Mouse (Mus musculus) testis, adult 2 months (tissue): Measurements from ENCODE around the gene Tsg101.

Experiments
- CTCF ChIP-seq: fragments of 200-500 bp; IDR thresholded peaks from 2 replicates; pipeline ENCODE4 v1.5.1; 2012; ENCODE audit warnings: low read depth, mild to moderate bottlenecking, inconsistent platforms, low read length, moderate library complexity; ENCODE audit not compliant: control insufficient read depth, insufficient read depth, insufficient replicate concordance
- POLR2A ChIP-seq: fragments of 200-500 bp; IDR thresholded peaks from 2 replicates; pipeline ENCODE4 v1.6.1; 2012; ENCODE audit warnings: low read depth, mild to moderate bottlenecking, inconsistent platforms, low read length, moderate library complexity; ENCODE audit not compliant: control insufficient read depth

DNA sequence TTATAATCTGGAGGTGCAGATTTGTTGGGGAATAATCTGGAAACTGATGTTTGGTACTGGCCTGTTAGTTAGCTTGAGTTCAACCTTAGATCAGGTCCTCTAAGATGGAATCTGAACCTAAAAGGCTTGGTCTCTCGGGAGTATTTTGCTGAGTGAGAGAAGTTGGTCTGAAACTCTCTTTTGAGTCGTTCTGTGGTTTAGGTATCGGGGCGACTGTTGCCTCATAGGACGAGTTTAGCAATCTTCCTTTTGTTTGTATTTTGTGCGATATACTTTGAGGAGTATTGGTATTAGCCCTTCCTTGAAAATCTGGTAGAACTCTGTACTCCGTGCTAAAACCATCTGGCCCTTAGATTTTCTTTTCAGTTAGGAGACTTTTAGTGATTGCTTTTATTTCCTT is 44.3 kb upstream of the Tsg101 start:
- TF ChIP-seq CTCF: no peak
- TF ChIP-seq POLR2A: no peak
